Mouse (Mus musculus) lung, postnatal 10 days (tissue): ENCODE results near the gene Tmem176b.
"Not testable (repeated sequence)": the region's sequence is repeated elsewhere in the genome, so short reads cannot be mapped to it uniquely, and the experiment has no call there.

Source experiments
- DNase-seq: peaks from one replicate; pipeline ENCODE4 v3.0.0; 2021

Gene Tmem176b

DNA sequence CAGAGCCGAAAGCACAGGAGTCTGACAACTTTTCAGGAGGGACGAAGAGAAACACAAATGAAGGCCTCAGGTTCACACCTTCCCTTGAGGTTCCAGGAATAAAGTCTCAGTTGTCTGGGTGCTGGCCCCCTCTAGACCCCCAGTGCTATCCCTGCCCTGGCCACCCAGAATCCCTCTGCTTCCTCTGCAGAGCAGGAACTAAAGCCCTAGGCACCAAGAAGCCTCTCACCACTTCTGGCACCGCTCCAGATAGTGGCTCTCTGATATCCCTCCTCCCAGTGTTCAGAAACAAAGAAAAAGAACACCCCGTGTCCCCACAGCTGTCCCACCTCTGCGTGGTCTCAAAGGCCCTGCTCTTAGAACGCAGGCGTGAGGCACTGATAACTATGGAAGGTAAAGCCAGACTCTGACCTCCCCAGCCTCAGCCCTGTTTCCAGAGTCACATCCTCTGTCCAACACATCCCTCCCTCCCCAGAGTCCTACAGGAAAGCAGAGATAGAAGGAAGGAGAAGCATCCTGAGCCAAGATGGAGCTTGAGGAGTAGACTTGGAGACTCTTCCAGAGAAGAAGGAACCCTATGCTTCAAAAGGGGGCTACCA, 826 bp downstream of the Tmem176b start, which contains the start of gene Tmem176a:
Tmem176a (plus strand) TSS at position 549 of the 599 bp plus-strand sequence.
- peak; percentile 75 for DNase-seq

DNA sequence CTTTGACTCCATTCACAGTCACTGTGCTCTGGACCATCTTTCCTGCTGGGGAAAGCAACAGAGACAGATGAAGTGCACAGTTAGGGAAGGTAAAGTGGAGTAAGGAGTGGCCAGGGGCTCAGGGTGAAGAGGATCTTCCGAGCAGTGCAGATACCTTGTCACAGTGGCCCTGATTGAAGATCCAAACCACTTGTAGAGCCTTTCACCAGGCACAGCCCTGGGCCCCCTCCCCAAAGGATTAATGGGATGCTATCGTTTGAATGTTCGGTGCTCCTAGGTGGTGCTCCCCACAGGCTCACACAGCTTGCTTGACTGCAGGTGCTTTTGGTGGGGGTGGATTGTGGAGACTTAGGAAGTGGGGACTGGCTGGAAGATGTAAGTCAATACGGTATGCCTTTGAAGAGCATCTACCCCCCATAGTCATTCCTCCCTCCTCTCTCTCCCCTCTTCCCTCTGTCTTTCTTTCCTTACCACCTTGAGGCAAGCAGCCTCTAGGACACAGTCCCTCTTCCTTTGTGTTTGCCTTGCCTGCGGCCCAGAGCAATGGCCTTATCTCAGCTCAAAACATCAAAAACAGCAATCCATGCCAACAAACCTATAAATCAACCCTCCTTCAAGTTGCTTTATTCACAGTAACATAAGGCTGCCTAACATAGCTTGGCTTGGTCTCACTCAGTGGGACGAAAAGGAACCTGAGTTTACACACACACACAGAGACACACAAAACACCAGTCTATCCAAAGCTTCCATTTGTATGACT, 2.8 kb downstream of the Tmem176b start:
- no peak for DNase-seq

GRCm38 (mm10) chr6:48837516-48837915, 3.8 kb downstream of the Tmem176b start:
- no peak for DNase-seq

DNA sequence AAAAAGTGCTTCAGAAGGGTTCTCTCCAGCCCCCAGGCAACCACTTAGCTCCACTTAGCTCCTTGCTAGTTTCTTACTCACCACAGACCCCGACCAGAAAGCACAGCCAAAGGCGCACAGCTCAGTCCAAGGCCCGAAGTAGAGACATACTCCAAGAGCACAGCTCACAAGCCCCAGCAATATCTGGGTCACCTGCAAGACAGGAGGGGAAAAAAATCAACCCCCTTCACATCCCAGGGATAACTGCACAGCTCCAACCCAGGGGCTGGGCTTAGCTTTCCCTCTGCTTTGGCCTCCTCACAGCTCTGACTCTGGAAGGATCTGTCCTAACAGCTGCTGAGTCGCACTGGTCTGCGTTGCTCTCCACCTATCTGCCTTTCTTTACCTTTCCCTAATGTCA, 5.2 kb downstream of the Tmem176b start:
- no peak for DNase-seq

DNA sequence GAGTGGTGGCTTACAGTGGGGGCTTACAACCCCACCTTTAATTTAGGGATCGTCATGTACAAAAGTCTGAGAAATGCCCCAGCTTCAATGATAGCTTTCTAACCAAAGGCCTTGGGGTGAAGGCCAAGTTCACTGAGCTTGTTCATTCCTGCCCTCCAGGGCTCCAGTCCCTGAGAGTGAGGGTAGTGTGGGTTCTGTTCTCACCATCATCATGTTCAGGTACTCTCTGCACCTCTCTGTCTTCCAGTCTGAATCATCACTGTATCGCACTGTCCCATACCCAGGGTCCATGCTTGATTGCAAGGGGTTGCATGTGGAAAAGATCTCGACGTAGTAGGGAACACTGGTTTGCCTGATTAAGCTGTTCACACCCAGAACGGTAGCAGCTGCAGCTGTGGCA, 6.1 kb downstream of the Tmem176b start:
- no peak for DNase-seq

DNA sequence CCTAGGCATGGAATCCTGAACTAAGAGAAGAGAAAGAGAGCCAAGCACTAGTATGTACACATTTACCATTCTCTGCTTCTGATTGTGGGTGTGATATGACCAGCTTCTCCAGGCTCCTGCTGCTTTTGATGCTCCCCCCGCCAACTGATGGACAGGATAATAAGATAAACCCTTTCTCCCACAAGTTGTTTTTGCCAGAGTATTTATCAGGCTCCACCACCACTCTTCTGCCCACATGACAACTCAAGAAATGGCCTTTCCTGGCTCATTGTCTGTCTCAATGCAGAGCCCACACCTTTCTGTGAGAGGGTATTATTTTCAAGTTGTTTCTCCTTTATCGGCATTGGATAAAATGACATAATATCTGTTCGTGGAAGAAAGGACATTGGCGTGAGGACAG, 7.8 kb downstream of the Tmem176b start:
- no peak for DNase-seq

DNA sequence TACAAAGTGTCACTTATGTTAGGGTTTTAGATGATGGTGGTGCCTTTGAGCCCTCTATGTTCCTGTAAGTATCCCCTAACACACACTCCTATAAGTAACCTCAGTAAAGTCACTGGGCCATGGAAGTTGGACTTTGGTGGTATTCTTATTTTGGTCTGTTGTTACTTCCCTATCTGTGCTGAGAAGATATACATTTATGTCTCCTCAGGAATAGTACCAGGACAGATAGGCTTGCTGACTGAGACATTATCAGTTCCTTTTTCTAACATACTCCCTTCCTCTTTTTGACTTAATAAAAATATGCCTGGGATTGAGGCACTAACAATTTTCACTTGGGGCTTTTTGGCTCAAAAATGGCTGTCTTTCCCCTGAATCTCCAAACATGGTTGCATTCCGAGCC, 8.9 kb downstream of the Tmem176b start:
- no peak for DNase-seq

GRCm38 (mm10) chr6:48831141-48831540, 10.2 kb downstream of the Tmem176b start:
- no peak for DNase-seq

DNA sequence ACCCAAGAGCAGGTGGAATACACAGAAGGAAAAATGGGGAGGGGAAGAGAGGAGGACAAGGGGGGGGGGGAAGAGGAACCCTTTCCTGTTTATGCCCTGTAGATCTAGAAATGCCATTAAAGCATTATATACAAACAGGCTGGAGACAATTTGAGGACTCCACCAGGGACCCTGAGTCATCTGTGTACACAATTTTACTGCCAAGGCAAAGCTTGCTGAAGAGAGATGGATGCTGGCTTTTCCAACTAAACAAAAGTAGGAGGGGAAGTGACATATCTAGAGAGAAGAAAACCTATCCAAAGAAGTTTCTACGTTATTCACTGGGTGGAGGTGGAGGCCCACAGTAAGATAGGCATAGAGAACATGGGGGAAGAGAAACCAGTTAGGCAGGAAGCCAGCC, 11.1 kb downstream of the Tmem176b start:
- peak; percentile 32 for DNase-seq

- DNase-seq = peak; percentile 15
Observed at GRCm38 (mm10) chr6:48829651-48830050, 11.6 kb downstream of the Tmem176b start.

DNA sequence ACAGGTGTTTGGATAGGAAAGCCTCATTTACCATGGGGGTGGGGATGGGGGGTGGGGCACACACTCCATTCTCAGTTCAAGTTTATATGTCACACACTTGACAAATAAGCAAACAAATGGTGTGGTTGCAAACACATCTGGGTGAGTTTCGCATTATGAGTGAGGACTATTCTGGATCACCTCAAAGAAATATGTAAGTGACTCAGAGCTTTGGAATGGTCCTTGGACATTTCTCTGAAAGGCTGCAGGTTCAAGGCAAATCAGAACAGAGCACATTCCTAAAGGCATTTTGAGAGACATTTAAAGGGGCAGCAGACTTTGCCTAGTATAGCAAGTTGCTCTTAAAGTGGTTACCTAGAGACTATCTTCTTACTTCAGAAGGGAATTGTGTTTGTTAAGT, 12.3 kb downstream of the Tmem176b start:
- DNase-seq = peak; percentile 29

DNA sequence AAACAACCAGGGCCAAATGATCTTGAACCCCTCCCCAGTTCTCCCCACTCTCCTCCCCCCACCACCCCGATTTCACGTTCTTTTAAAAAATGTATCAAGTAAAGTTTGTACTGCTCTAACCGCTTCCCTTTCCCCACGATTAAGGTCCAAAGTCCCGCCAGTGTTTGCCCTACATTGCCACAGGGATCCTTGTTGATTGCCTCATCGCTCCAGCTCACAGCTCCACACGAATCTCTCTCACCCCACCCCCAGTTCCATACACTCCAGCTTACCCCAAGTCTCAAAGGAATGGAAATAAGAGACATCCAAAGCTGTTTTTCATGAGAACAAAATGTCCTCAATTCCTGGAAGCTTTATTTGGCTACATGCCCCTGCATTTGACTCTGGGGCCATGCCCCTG, 16.3 kb downstream of the Tmem176b start:
- peak; percentile 15 for DNase-seq

- DNase-seq = not testable (repeated sequence)
Observed at GRCm38 (mm10) chr6:48821991-48822785, 19.1 kb downstream of the Tmem176b start.

DNA sequence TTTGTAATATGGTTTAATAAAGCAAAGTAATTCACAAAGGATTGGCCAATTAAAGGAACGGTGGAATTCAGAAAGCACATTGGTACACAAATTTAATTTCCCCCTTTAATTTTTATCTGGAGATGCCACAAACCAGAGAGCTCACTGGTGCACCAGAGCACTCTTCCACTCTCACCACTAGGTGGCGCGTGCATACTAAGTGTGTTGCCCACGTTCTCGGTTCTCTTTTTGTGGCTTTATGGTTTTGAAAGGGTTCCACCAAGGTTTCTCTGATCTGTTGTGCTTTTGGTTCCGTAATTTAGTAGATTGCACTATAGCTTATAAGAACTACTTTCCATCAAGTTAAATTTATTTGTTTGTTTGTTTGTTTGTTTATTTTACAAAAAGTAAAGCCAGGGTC, 23.5 kb downstream of the Tmem176b start:
- DNase-seq = peak; percentile 87

- no peak for DNase-seq
Observed at GRCm38 (mm10) chr6:48815013-48815412, 26.3 kb downstream of the Tmem176b start.

- peak; percentile 18 for DNase-seq
Observed at GRCm38 (mm10) chr6:48809494-48810219, 31.6 kb downstream of the Tmem176b start.

GRCm38 (mm10) chr6:48806746-48807145, 34.5 kb downstream of the Tmem176b start:
- DNase-seq = no peak

DNA sequence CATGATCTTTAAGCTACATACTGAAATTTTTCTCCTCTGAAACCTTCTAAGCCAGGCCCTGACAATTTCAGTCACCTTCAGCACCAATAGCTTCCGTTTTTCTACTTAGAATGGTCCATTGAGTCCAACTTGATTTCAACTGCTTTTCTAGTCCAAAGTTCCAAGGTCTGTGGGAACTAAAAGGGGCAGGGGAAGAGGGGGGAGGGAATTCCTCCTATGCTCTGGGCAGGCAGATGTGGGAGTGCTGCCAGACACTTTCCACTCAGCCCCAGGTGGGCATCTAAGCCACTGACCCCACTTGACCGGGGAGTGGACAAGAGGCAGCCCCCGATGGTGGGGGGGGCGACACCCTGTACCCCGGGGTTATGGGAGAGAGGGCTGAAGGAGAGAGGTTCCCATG, 37.0 kb downstream of the Tmem176b start:
- DNase-seq = no peak

DNA sequence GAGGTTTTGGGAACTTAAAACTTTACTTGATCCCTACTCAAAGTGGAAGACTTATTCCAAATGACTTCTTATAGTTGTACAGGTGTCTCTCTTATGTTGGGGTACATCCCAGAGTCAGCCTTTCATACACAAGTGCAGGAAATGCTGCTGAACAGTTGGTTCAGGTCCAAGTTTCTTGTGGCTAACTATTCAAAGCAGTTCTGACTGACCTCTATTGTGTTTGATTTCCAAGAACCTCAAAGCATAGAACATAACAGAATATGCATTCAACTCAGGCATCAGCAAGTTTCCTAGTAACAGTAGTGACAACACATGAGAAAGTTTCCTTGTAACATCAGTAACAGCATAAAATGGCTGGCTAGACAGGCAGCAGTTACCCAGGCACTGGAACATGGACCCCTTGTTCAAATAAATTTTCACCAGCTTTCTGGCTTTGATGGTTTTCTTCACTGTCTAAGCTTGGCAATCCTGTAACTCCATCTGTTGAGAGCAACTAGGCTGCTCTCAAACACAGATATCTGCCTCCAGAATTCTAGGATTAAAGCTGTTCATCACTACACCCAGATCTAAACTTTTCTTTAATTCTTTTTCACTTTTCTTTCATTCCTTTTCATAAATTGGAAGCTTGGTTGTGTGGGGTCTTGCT, 37.8 kb downstream of the Tmem176b start:
- DNase-seq = no peak

GRCm38 (mm10) chr6:48801897-48802296, 39.4 kb downstream of the Tmem176b start:
- DNase-seq = no peak

DNA sequence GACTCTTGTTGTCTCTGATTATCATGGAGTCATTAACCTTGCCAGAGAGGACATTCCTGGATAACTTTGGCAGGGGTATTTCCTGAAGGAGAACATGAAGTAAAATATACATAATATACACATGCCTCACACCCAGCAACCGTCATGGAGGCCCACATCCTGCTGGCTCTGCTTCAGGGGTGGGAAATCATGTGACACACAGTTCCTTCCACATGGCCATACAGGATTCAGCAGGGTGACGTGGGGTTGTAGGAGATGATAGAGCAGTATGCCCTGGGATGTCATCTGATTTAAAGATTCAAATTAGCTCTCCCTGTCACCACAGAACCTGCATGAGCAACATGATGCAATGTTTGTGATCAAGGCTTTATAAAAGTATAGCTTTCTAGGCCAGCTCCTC, 53.4 kb downstream of the Tmem176b start:
- no peak for DNase-seq

- DNase-seq = no peak
Observed at GRCm38 (mm10) chr6:48785601-48786000, 55.7 kb downstream of the Tmem176b start.

DNA sequence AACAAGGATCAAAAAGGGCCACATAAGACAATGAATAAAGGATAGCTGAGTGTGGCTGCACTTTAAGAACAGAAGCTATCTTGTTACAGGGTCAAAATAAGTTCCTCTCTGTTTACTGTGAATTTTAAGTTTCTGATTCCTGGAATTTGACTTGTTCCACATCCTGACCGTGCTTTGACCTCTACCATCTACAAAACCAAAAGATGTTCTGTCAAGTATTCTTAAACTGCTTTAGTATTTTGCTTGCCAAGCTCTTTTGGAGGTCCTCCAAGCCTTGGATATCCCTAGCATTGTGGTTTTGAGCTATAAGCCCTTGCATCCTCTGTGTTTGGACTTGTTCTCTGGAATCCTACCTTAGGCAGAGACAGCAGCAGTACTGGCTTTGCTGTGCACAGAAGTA, 56.1 kb downstream of the Tmem176b start:
- peak; percentile 65 for DNase-seq
